Mouse (Mus musculus) heart, embryonic 10.5 days (tissue): Measurements from ENCODE around the gene Sgo2a. TPM values are rescaled to one million over a fixed set of nuclear protein-coding genes. Genes with fewer than 3 reads are reported as not detected.

ENCODE experiments used
- DNase-seq: peaks from one replicate; pipeline ENCODE4 v3.0.0-alpha.2; 2017; ENCODE audit warnings: low spot score
- H3K27ac ChIP-seq: fragments of 300-500 bp; sonication (generic); 2 replicates; pipeline ENCODE4 v1.5.1; 2016; ENCODE audit warnings: mild to moderate bottlenecking
- H3K27me3 ChIP-seq: fragments of 300-500 bp; sonication (generic); 2 replicates; pipeline ENCODE4 v1.6.1; 2016; ENCODE audit warnings: mild to moderate bottlenecking; ENCODE audit not compliant: poor library complexity, insufficient read depth, severe bottlenecking
- H3K36me3 ChIP-seq: fragments of 300-500 bp; sonication (generic); 2 replicates; pipeline ENCODE4 v1.6.1; 2016; ENCODE audit warnings: mild to moderate bottlenecking, moderate library complexity
- H3K4me1 ChIP-seq: fragments of 300-500 bp; sonication (generic); 2 replicates; pipeline ENCODE4 v1.6.1; 2016; ENCODE audit warnings: mild to moderate bottlenecking
- H3K4me3 ChIP-seq: fragments of 300-500 bp; sonication (generic); 2 replicates; pipeline ENCODE4 v1.5.1; 2016; ENCODE audit warnings: mild to moderate bottlenecking, moderate library complexity
- H3K9me3 ChIP-seq: fragments of 300-500 bp; sonication (generic); 2 replicates; pipeline ENCODE4 v1.6.1; 2016; ENCODE audit warnings: mild to moderate bottlenecking, moderate library complexity
- WGBS: fragments of 180-500 bp; shearing (Covaris S2); methylation state at CpG from one replicate; pipeline ENCODE4 v1.1.7; 2016; 5-methylcytosine and 5-hydroxymethylcytosine counted together
- polyA plus RNA-seq: library from polyadenylated mRNA; unstranded; fragments of >200 nt; fragmentation: Nextera tagmentation; extraction: Ambion mirVana; gene quantifications from 2 replicates; pipeline ENCODE4 v1.2.1, GENCODE M21; 2016

Gene Sgo2a
- polyA plus RNA-seq, 1 experiment from 2014 or later = 18.4 TPM

GRCm38 (mm10) chr1:58046721-58047290 is 51.0 kb downstream of the Sgo2a start:
- WGBS = 69% methylated on average over 3 of the region's 3 CpGs
- Histone ChIP-seq H3K9me3 (no peaks in the 10 kb centered on the region), H3K4me1 (no peaks in the 10 kb centered on the region), H3K27ac (no peak overlapping the region), H3K4me3 (no peak overlapping the region), H3K36me3 (no peaks in the 10 kb centered on the region), H3K27me3 (no peaks in the 10 kb centered on the region)
- no peak for DNase-seq

GRCm38 (mm10) chr1:58049126-58049525 is 53.4 kb downstream of the Sgo2a start:
- H3K27me3 ChIP-seq = no peaks in the 10 kb centered on the region
- no peaks in the 10 kb centered on the region for H3K36me3 ChIP-seq
- H3K4me3 ChIP-seq = no peak overlapping the region
- no peak for DNase-seq
- no peaks in the 10 kb centered on the region for H3K9me3 ChIP-seq
- no peak overlapping the region for H3K27ac ChIP-seq
- WGBS = 88% methylated on average over 5 of the region's 5 CpGs
- H3K4me1 ChIP-seq = no peaks in the 10 kb centered on the region

- H3K36me3 ChIP-seq = no peaks in the 10 kb centered on the region
- no peaks in the 10 kb centered on the region for H3K27me3 ChIP-seq
- H3K9me3 ChIP-seq = no peaks in the 10 kb centered on the region
- H3K27ac ChIP-seq = no peak overlapping the region
- H3K4me1 ChIP-seq = no peaks in the 10 kb centered on the region
- H3K4me3 ChIP-seq = no peak overlapping the region
- 90% methylated on average over 11 of the region's 11 CpGs for WGBS
- no peak for DNase-seq
Observed at GRCm38 (mm10) chr1:58055598-58055997, 59.8 kb downstream of the Sgo2a start.

- Histone ChIP-seq H3K27me3 (no peaks in the 10 kb centered on the region), H3K36me3 (no peaks in the 10 kb centered on the region), H3K4me1 (no peaks in the 10 kb centered on the region), H3K9me3 (no peaks in the 10 kb centered on the region), H3K27ac (no peak overlapping the region), H3K4me3 (no peak overlapping the region)
- DNase-seq = no peak
- 76% methylated on average over 13 of the region's 13 CpGs for WGBS
Observed at GRCm38 (mm10) chr1:58056074-58056807, 60.5 kb downstream of the Sgo2a start.

- DNase-seq = no peak
- no peak overlapping the region for H3K4me3 ChIP-seq
- no peaks in the 10 kb centered on the region for H3K4me1 ChIP-seq
- H3K36me3 ChIP-seq = no peaks in the 10 kb centered on the region
- WGBS = 69% methylated on average over 11 of the region's 11 CpGs
- no peaks in the 10 kb centered on the region for H3K9me3 ChIP-seq
- H3K27ac ChIP-seq = no peak overlapping the region
- no peaks in the 10 kb centered on the region for H3K27me3 ChIP-seq
Observed at GRCm38 (mm10) chr1:58056939-58057338, 61.2 kb downstream of the Sgo2a start.

- Histone ChIP-seq H3K36me3 (no peaks in the 10 kb centered on the region), H3K4me1 (no peaks in the 10 kb centered on the region), H3K9me3 (no peaks in the 10 kb centered on the region), H3K4me3 (no peak overlapping the region), H3K27me3 (no peaks in the 10 kb centered on the region), H3K27ac (no peak overlapping the region)
- WGBS = 92% methylated on average over 4 of the region's 4 CpGs
- DNase-seq = no peak
Observed at GRCm38 (mm10) chr1:58058846-58059245, 63.1 kb downstream of the Sgo2a start.

- WGBS = 88% methylated on average over 7 of the region's 7 CpGs
- DNase-seq = no peak
- no peaks in the 10 kb centered on the region for H3K9me3 ChIP-seq
- H3K36me3 ChIP-seq = no peaks in the 10 kb centered on the region
- no peaks in the 10 kb centered on the region for H3K27me3 ChIP-seq
- H3K4me1 ChIP-seq = no peaks in the 10 kb centered on the region
- H3K4me3 ChIP-seq = no peak overlapping the region
- H3K27ac ChIP-seq = no peak overlapping the region
Observed at GRCm38 (mm10) chr1:58062131-58062530, 66.4 kb downstream of the Sgo2a start.

GRCm38 (mm10) chr1:58065151-58065550 is 69.4 kb downstream of the Sgo2a start:
- Histone ChIP-seq H3K4me1 (no peaks in the 10 kb centered on the region), H3K36me3 (no peaks in the 10 kb centered on the region), H3K9me3 (no peaks in the 10 kb centered on the region), H3K27me3 (no peaks in the 10 kb centered on the region), H3K4me3 (no peak overlapping the region), H3K27ac (no peak overlapping the region)
- WGBS = 87% methylated on average over 5 of the region's 5 CpGs
- DNase-seq = no peak

- Histone ChIP-seq H3K4me3 (no peak overlapping the region), H3K27ac (no peak overlapping the region), H3K4me1 (no peaks in the 10 kb centered on the region), H3K36me3 (no peaks in the 10 kb centered on the region), H3K9me3 (no peaks in the 10 kb centered on the region), H3K27me3 (no peaks in the 10 kb centered on the region)
- DNase-seq = no peak
- 88% methylated on average over 3 of the region's 3 CpGs for WGBS
Observed at GRCm38 (mm10) chr1:58065606-58066005, 69.8 kb downstream of the Sgo2a start.

- Histone ChIP-seq H3K27me3 (no peaks in the 10 kb centered on the region), H3K9me3 (no peaks in the 10 kb centered on the region), H3K4me3 (no peak overlapping the region), H3K4me1 (no peaks in the 10 kb centered on the region), H3K36me3 (no peaks in the 10 kb centered on the region), H3K27ac (no peak overlapping the region)
- 81% methylated on average over 6 of the region's 6 CpGs for WGBS
- no peak for DNase-seq
Observed at GRCm38 (mm10) chr1:58069181-58069580, 73.4 kb downstream of the Sgo2a start.

- H3K4me1 ChIP-seq = no peaks in the 10 kb centered on the region
- no peak overlapping the region for H3K4me3 ChIP-seq
- WGBS = 89% methylated on average over 11 of the region's 11 CpGs
- no peaks in the 10 kb centered on the region for H3K27me3 ChIP-seq
- H3K9me3 ChIP-seq = no peaks in the 10 kb centered on the region
- H3K27ac ChIP-seq = no peak overlapping the region
- H3K36me3 ChIP-seq = no peaks in the 10 kb centered on the region
- no peak for DNase-seq
Observed at GRCm38 (mm10) chr1:58070091-58070490, 74.3 kb downstream of the Sgo2a start.

- Histone ChIP-seq H3K27ac (no peak overlapping the region), H3K4me3 (no peak overlapping the region), H3K27me3 (no peaks in the 10 kb centered on the region), H3K36me3 (no peaks in the 10 kb centered on the region), H3K4me1 (no peaks in the 10 kb centered on the region), H3K9me3 (no peaks in the 10 kb centered on the region)
- 79% methylated on average over 9 of the region's 9 CpGs for WGBS
- DNase-seq = no peak
Observed at GRCm38 (mm10) chr1:58071006-58071405, 75.2 kb downstream of the Sgo2a start.

- H3K36me3 ChIP-seq = no peaks in the 10 kb centered on the region
- DNase-seq = no peak
- H3K27ac ChIP-seq = no peak overlapping the region
- H3K9me3 ChIP-seq = no peaks in the 10 kb centered on the region
- no peaks in the 10 kb centered on the region for H3K4me1 ChIP-seq
- H3K27me3 ChIP-seq = no peaks in the 10 kb centered on the region
- no peak overlapping the region for H3K4me3 ChIP-seq
- WGBS = 80% methylated on average over 1 of the region's 1 CpGs
Observed at GRCm38 (mm10) chr1:58071509-58071908, 75.7 kb downstream of the Sgo2a start.

- Histone ChIP-seq H3K27me3 (no peaks in the 10 kb centered on the region), H3K4me1 (no peaks in the 10 kb centered on the region), H3K36me3 (no peaks in the 10 kb centered on the region), H3K27ac (no peak overlapping the region), H3K4me3 (no peak overlapping the region), H3K9me3 (no peaks in the 10 kb centered on the region)
- WGBS = 76% methylated on average over 2 of the region's 2 CpGs
- no peak for DNase-seq
Observed at GRCm38 (mm10) chr1:58072416-58072815, 76.6 kb downstream of the Sgo2a start.
